Mouse (Mus musculus) brain, embryonic 14.5 days (tissue): ENCODE data around the gene Rasa4.

ENCODE experiments used
- CTCF ChIP-seq: fragments of 200-500 bp; IDR thresholded peaks from 2 replicates; pipeline ENCODE4 v1.5.1; 2012; ENCODE audit warnings: inconsistent platforms, mild to moderate bottlenecking, moderate library complexity, borderline replicate concordance; ENCODE audit not compliant: insufficient read depth, insufficient read length; ENCODE audit errors: extremely low read depth
- POLR2A ChIP-seq: fragments of 200-500 bp; IDR thresholded peaks from 2 replicates; pipeline ENCODE4 v1.6.1; 2012; ENCODE audit warnings: mild to moderate bottlenecking, inconsistent platforms, borderline replicate concordance; ENCODE audit not compliant: poor library complexity, insufficient read depth, insufficient read length, severe bottlenecking; ENCODE audit errors: extremely low read depth

GRCm38 (mm10) chr5:136116784-136117112, 33.0 kb downstream of the Rasa4 start:
- TF ChIP-seq POLR2A, result no peak
- TF ChIP-seq CTCF, result no peak
